In the genomic region with DNA sequence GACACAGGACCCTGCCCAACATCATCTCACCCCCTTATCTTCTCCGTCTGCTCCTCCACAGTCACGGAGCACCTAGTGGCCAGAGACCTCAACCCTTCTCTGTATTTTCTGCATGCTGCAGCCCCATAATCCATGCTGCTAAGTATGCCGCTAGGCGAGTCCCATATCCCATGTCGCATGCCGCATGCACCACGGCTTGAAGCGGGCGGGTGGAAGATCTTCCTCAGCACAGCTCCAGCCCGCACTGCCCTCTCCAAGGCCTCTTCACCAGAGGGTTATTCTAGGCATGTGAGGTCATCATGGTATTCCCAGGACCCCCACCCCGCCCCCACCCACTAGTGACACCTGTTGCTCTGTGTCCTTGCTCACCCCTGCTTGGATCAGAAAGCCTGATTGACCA, we compare ENCODE assay signal across 23 mouse cellular contexts. TPM values are rescaled to one million over a fixed set of nuclear protein-coding genes. Genes with fewer than 3 reads are reported as not detected.
"Had no signal": no experiment of that assay in that cellular context is flagged by ENCODE, and none has a peak within 500 bp of the region (broad histone marks: within the 10 kb centered on the region; RNA-seq: fewer than 3 reads in every experiment).

No protein-coding gene starts in this region.

- H3K4me3 ChIP-seq: limb, embryonic 12.5 days; midbrain, embryonic 10.5 days; neural tube, embryonic 12.5 days had no signal

- ATAC-seq: lung, postnatal 0 days had no signal

- H3K9me3 ChIP-seq: limb, embryonic 12.5 days; midbrain, embryonic 10.5 days; neural tube, embryonic 12.5 days had no signal

- H3K27me3 ChIP-seq: neural tube, embryonic 12.5 days had no signal

- H3K36me3 ChIP-seq: limb, embryonic 12.5 days; midbrain, embryonic 10.5 days; neural tube, embryonic 12.5 days had no signal

- H3K4me2 ChIP-seq: limb, embryonic 12.5 days; neural tube, embryonic 12.5 days had no signal

- H3K27ac ChIP-seq: limb, embryonic 12.5 days; liver, embryonic 14.5 days; midbrain, embryonic 10.5 days; neural tube, embryonic 12.5 days had no signal

- H3K9ac ChIP-seq: limb, embryonic 12.5 days; liver, embryonic 14.5 days; neural tube, embryonic 12.5 days had no signal

- DNase-seq: kidney, adult 11 months; kidney, adult 9 months; kidney, postnatal 36 days; layer of hippocampus, adult 9-11 months; layer of hippocampus, postnatal 36 days; lung, adult 18-20 months; lung, postnatal 36 days; thymus, adult 2 months; thymus, postnatal 25 days had no signal

RNA-seq across cellular contexts. Expression of a gene that starts 51.2 kb away (rescaled TPM):
- total RNA-seq: layer of hippocampus, adult 18-20 months; layer of hippocampus, postnatal 36 days; left cerebral cortex, adult 8-10 months; left cerebral cortex, postnatal 25 days; liver, adult 2 months; megakaryocyte, adult 5-6 weeks; neutrophil, adult 5-6 weeks had no signal
- polyA plus RNA-seq: limb, embryonic 12.5 days; liver, adult 2 months; liver, embryonic 14.5 days; lung, postnatal 0 days; midbrain, embryonic 10.5 days; neural tube, embryonic 12.5 days; stomach, embryonic 14.5 days; testis, adult 2 months; thymus, adult 2 months; urinary bladder, adult 2 months had no signal
